Mouse (Mus musculus) retina, postnatal 7 days (tissue): ENCODE measurements around the gene F830045P16Rik.
"Not testable (repeated sequence)": the region's sequence is repeated elsewhere in the genome, so short reads cannot be mapped to it uniquely, and the experiment has no call there.

Experiments
- DNase-seq: peaks from one replicate; pipeline ENCODE4 v3.0.0-alpha.2; 2012; ENCODE audit warnings: low read depth, low spot score

The F830045P16Rik gene

DNA sequence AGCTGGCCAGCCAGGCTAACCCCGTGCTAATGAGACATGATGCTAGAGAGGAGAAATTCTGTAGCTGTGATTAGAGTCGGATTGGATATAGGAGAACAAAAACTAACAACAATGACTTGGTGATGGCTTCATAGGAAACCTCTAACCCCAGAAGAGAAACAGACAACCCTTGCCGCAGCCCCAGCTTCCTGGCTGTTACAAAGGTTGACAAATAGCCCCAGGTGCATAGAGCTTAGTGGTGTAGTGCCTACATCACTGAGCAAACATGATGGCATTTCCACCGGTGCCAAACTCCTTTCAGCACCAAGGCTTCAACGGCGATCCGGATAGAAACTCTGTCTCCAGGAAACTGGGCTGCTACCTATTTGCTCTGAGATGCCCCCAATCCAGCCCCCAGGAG lies 9.2 kb upstream of the F830045P16Rik start:
- DNase-seq: no peak

DNA sequence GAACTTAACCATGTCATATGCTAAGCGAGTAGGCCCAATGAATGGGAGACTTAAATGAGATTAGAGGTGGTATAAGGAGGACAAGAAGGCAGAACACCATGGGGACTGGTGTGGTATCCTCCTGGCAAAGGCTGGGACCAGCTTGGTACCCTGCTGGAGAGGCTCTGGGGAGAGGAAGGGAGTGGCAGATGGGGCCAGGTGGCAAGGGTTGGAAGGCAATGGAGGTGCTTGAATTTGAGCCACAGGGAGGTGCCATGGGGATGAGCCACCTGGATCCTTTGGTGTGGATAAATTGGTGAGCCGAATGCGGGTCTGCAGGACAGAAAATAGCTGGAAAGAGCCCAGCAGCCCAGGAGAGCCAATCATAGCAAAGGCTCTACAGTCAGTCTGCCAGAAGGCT lies 8.5 kb upstream of the F830045P16Rik start:
- DNase-seq: no peak

DNA sequence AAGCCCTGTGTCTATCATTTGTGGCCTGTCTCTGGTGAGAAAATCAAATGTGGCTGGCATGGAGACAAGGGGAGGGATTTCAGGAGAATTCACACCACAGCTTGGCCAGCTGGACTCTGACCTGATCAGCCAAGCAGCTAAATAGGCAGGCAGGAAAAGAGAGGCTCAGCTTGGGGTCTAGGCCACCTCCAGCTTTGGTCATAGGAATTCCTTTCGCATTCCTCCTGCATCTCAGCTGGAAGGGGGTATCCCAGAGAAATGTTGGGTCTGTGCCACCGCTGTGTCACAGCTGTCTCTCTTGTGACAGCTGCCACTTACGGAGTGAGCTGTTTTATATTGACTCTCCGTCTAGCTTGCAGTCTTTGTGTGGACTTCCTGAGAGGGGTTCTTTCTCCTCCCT lies 8.0 kb upstream of the F830045P16Rik start:
- no peak for DNase-seq

DNA sequence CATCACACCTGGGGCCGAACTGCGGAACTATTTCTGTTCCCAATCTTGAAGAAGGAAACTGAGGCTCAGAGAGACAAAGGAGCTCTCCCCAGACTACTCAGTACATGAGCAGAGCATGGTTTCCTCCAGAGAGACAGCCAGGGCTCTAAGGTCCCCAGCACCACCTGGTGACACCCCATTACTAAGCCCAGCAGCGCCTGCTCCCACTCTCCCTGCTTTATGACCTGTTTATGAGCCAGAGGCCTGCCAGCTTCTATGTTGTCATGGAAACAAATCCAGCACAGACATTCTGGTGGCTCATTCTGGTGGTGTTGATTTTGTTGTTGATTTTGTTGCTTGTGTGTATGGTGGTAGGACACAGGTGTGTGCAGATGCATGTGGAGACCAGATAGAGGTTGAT lies 3.6 kb upstream of the F830045P16Rik start:
- no peak for DNase-seq

DNA sequence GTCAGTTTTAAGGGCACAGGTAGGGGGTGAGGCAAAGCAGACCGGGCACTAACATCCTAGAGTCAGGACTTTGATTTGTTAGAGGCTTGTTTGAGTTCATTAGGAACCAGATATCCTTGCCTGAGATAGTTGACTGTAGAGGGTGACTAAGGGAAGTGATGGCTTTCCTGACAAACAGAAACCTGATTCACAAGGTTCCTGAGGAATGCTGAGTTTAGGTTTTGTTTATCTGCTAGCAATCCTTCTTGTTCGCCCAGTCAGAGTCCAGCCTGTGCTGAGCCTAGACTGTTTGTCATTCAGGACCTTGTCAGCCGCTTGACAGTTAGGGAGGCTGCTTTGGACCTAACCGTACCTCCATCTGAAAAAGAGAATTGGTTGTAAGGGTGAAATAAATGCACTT lies 2.8 kb upstream of the F830045P16Rik start:
- no peak for DNase-seq

GRCm38 (mm10) chr2:129537926-129538325 lies 1.5 kb upstream of the F830045P16Rik start:
- DNase-seq: no peak

DNA sequence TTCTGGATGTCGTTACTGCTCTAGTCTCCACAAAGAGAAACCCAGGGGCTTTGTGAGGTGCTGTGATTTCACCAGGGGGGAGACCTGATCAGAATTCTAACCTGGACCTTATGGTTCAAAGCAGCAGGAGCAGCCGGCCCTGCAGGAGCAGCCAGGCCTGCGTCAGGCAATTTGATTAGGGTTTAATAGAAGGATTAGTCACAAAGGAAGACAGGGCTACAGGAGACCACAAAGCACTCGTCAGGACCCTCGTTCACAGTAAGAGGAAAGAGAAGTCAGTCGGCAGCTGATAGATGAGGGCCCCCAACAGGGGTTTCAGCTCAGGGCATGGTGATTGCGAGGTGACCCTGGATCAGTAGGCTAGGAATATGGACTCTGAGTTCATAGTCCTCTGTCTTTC lies 958 bp upstream of the F830045P16Rik start:
- no peak for DNase-seq

DNA sequence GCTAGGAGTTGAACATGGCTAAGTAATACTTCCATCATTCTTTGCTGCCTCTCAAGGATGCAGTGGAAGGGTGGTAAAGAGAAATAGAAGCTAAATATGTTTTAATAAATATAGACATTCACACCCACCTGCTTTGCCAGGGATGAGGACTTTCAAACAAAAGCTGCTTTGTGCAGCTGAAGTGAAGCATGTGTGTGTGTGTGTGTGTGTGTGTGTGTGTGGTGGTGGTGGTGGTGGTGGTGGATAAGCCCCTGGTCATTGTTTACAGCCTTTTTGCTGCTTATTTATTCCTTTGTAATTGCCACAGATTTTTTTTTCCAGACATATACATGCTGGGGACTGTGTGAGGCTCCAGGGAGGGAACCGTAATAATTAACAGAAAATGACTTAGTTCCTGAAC lies 524 bp upstream of the F830045P16Rik start:
- DNase-seq: no peak

DNA sequence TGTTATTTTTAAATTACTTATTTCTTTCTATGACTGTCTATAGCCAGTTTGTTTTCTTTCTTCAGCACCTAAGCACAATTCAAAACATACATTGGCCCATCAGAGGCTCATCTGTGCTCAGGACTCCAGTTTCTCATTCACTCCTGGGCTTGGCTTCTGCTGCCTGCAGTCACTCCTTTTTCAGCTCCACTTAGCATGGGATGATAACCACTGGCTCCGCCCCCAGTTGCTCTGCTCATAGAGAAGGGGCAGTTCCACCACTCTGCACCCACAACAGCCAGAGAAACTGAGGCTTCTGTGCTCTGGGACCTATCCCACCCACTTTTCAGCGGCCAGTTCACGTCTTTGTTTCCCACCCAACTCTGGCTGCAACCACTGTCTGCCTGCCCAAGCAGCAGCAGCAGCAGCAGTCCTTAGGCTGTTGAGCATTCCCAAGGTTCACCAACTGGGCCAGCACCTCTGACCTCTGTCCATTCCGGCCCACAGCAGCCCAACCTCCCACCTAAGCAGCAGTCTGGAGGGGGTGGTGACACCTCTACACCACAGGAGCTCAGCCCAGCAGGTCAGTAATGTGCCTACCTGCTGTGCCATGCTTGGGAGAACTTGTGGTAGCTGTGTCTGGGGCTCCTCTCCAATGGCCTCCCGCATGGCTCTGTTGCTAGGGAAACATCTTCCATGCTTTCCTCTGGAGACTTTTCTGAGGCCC lies 1.4 kb downstream of the F830045P16Rik start:
- no peak for DNase-seq

- DNase-seq: no peak
These were observed 4.5 kb downstream of the F830045P16Rik start for GRCm38 (mm10) chr2:129531890-129532289.

GRCm38 (mm10) chr2:129531102-129531501 lies 5.3 kb downstream of the F830045P16Rik start:
- no peak for DNase-seq

- DNase-seq: no peak
These were observed 6.8 kb downstream of the F830045P16Rik start for GRCm38 (mm10) chr2:129529297-129530209.

- DNase-seq: no peak
These were observed 8.5 kb downstream of the F830045P16Rik start for GRCm38 (mm10) chr2:129527916-129528315.

DNA sequence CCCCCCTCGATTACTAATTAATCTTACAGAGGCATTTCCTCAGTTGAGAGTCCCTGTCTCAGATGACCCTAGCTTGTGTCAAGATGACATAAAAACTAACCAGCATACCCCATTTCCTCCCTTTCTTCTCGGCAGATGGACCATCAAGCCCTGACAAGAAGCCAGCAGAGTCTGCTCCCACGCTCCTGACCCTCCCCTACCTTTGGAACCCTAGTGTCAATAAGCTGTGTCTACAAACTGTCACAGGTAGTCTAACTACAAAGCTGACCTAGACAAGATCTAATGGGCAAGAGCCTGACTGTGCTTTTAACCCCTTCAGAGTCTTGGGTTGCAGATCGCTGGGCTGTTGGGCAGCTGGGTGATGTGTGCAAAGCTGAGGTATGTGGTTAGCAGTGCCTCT lies 10.1 kb downstream of the F830045P16Rik start:
- DNase-seq: no peak

GRCm38 (mm10) chr2:129525644-129526043 lies 10.8 kb downstream of the F830045P16Rik start:
- no peak for DNase-seq

DNA sequence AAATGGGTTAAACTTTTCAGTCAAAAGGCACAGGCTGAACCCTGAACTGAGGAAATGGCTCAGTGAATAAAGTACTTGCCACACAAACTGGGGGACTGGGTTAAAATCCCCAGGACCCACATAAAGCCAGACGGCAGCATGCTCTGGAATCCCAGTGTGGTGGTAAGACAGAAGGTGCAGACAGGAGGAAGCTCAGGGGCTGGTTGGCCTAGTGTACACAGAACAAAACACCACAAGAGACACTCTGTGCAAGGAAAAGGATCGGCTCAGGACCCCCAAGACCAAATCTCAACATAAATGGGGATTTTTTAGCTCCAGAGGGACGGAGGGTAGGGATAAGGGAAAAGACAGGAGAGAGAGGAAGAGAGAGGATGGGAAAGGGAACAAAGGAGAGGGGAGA lies 17.9 kb downstream of the F830045P16Rik start:
- no peak for DNase-seq

DNA sequence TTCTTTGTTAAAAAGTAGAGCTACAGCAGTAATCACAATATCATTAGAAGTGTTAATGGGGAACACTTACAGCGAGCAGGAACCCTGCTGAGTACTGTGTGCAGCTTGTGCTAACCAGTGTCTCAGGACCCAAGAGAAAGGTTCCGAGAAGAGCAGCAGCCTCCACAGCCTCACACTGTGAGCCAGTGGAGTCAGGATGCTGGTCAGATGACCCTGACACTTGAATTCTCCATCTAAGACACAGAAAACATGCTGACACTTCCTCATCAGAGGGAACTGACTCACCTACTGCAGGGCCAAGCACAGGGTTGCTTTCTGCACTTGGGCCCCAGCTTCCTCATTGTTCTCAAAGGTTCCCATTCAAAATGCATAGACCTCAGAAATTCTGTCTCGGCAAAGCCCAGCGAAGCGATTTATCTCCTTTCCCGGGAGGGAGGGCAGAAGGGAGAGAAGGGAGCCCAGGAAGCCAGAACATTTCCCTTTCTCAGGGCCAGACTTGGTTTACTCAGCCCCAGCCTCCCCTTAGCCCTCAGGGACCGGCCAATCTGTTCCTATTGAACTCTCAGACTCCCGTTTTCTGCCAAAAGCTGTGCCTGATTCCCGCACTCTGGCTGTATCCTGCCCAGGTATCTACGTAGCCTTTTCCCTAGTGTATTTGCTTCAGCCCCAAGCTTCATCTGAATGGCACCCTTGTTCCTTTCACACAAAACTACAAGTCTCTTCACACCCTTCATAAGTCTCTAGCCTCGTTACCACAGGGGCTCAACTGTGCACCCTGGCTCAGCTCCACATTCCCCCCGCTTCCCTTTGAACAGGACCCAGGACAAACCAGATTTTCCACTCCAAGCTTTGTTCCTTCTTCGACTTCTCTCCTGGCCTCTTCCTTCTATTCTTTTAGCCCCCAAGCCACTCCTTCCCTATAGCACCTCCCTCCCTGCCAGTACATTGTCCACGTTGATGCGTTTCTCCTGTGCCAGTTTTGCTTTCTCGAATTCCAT lies 21.2 kb downstream of the F830045P16Rik start:
- no peak for DNase-seq

- DNase-seq: no peak
These were observed 22.1 kb downstream of the F830045P16Rik start for GRCm38 (mm10) chr2:129514401-129514667.

GRCm38 (mm10) chr2:129513546-129514400 lies 22.6 kb downstream of the F830045P16Rik start:
- DNase-seq: no peak

DNA sequence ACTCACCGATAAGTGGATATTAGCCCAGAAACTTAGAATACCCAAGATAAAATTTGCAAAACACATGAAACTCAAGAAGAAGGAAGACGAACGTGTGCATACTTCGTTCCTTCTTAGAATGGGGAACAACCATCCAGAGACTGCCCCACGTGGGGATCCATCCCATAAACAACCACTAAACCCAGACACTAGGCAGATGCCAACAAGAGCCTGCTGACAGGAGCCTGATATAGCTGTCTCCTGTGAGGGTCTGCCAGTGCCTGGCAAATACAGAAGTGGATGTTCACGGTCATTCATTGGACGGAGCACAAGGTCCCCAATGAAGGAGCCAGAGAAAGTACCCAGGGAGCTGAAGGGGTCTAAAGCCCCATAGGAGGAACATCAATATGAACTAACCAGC lies 24.3 kb downstream of the F830045P16Rik start:
- not testable (repeated sequence) for DNase-seq

- DNase-seq: peak; percentile 56
These were observed 33.8 kb downstream of the F830045P16Rik start for GRCm38 (mm10) chr2:129502641-129503040.
